Mouse (Mus musculus): ENCODE data around the gene Lce1a2. TPM values are rescaled to one million over a fixed set of nuclear protein-coding genes. Genes with fewer than 3 reads are reported as not detected.
"Not testable (repeated sequence)": the region's sequence is repeated elsewhere in the genome, so short reads cannot be mapped to it uniquely, and the experiment has no call there.

Lce1a2 gene
- not detected in 2 replicates for polyA plus RNA-seq (2015; fragmentation: Nextera tagmentation; extraction: Ambion mirVana)

DNA sequence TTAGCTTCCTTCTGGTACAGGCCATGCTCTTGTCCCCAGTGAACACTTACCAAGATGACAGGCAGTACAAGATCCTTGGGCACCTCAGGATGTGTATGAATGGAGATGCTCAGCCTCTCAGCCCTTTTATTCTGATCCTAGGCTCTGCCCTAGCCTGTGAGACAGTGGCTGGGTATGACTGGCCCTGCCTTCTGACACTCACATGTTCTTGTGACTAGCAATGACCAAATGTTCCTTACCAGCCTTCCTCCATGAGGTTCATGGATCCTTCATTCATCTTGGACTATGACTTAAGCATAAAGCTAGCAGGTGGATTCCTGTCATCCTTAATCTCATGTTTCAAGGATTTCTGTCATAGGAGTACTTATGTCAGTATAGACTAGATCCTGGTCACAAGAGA, at the start of gene Lce1a2:
Gene Lce1a2 (minus strand): TSS at position 101 of the 400 bp plus-strand sequence.
- no peaks in the 10 kb centered on the region for H3K27me3 ChIP-seq
- H3K4me2 ChIP-seq: no peak within 1 kb of the TSS
- H3K4me1 ChIP-seq (replicated peaks): no peaks in the 10 kb centered on the region
- H3K4me3 ChIP-seq: no peak within 1 kb of the TSS
- no peak within 1 kb of the TSS for H3K27ac ChIP-seq (replicated peaks)
- ATAC-seq (ENCODE audit: low FRiP score, low read depth): no peak
- H3K36me3 ChIP-seq: no peaks in the 10 kb centered on the region
- H3K9ac ChIP-seq: no peak within 1 kb of the TSS
- H3K9me3 ChIP-seq: no peaks in the 10 kb centered on the region

- H3K4me3 ChIP-seq: no peak overlapping the region
- no peaks in the 10 kb centered on the region for H3K9me3 ChIP-seq
- no peak overlapping the region for H3K4me2 ChIP-seq
- no peaks in the 10 kb centered on the region for H3K4me1 ChIP-seq (replicated peaks)
- H3K27me3 ChIP-seq: no peaks in the 10 kb centered on the region
- no peak for ATAC-seq (ENCODE audit: low FRiP score, low read depth)
- H3K9ac ChIP-seq: no peak overlapping the region
- H3K27ac ChIP-seq (replicated peaks): no peak overlapping the region
- H3K36me3 ChIP-seq: no peaks in the 10 kb centered on the region
Measured at GRCm38 (mm10) chr3:92715122-92715521, 45.0 kb upstream of the Lce1a2 start.

DNA sequence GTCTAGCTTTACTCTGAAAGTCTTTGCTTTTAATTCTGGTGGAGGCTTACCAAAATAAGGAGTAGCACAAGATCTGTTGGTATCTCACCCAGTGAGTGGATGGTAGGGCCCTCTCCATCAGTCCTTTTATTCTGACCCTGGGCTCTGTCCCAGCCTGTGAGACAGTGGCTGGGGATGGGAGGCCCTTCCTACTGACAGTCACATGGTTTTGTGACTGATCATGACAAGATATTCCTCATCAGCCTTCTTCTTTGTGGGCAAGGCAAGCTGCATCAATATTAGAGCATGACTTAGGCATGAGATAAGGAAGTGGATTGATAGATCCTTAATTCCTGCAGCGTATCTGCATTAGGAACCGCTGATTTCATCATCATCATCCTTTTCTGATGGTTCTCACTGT, 38.9 kb upstream of the Lce1a2 start, which contains the start of gene Lce1e:
Gene Lce1e (minus strand): TSS at position 101 of the 400 bp plus-strand sequence.
- Histone ChIP-seq H3K4me2 (no peak within 1 kb of the TSS), H3K4me3 (no peak within 1 kb of the TSS), H3K9ac (no peak within 1 kb of the TSS), H3K27me3 (no peaks in the 10 kb centered on the region), H3K36me3 (no peaks in the 10 kb centered on the region), H3K9me3 (no peaks in the 10 kb centered on the region), H3K4me1 (replicated peaks) (no peaks in the 10 kb centered on the region), H3K27ac (replicated peaks) (no peak within 1 kb of the TSS)
- no peak for ATAC-seq (ENCODE audit: low FRiP score, low read depth)
- WGBS: 95% methylated on average over 2 of the region's 2 CpGs

DNA sequence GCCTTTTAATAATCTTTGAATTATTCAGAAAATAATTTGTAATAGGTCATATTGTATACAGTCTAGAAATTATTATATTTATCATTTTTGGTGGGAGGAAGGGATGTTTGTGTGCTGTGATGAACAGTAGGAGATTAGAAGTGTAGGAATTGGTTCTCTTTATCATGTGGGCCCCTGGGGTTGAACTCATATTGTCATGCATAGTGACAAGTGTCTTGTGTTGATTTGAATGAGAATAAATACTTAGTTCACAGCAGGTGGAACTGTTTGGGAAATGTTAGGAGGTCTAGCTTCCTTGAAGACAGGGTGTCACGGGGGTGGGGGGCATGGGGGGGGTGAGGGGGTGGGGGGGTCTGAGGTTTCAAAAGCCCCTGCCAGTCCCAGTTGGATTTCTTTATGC, 24.5 kb upstream of the Lce1a2 start:
- WGBS: 6% methylated on average over 1 of the region's 1 CpGs
- H3K9ac ChIP-seq: no peak overlapping the region
- no peaks in the 10 kb centered on the region for H3K4me1 ChIP-seq (replicated peaks)
- H3K27ac ChIP-seq (replicated peaks): no peak overlapping the region
- no peaks in the 10 kb centered on the region for H3K27me3 ChIP-seq
- H3K4me2 ChIP-seq: no peak overlapping the region
- no peaks in the 10 kb centered on the region for H3K36me3 ChIP-seq
- H3K9me3 ChIP-seq: no peaks in the 10 kb centered on the region
- H3K4me3 ChIP-seq: no peak overlapping the region
- ATAC-seq (ENCODE audit: low FRiP score, low read depth): no peak

- no peak for ATAC-seq (ENCODE audit: low FRiP score, low read depth)
Measured at GRCm38 (mm10) chr3:92691688-92692087, 21.6 kb upstream of the Lce1a2 start.

GRCm38 (mm10) chr3:92689154-92689553, 19.0 kb upstream of the Lce1a2 start:
- H3K9ac ChIP-seq; ATAC-seq (ENCODE audit: low FRiP score, low read depth); H3K4me1 ChIP-seq (replicated peaks); H3K27me3 ChIP-seq; H3K4me3 ChIP-seq; H3K9me3 ChIP-seq; H3K36me3 ChIP-seq; H3K27ac ChIP-seq (replicated peaks); H3K4me2 ChIP-seq: not testable (repeated sequence)
- 93% methylated on average over 16 of the region's 16 CpGs for WGBS

More at GRCm38 (mm10) chr3:92691688-92692087, 21.6 kb upstream of the Lce1a2 start:
- Histone ChIP-seq H3K4me3 (no peak overlapping the region), H3K4me2 (no peak overlapping the region), H3K4me1 (replicated peaks) (no peaks in the 10 kb centered on the region), H3K27ac (replicated peaks) (no peak overlapping the region), H3K27me3 (no peaks in the 10 kb centered on the region), H3K36me3 (no peaks in the 10 kb centered on the region), H3K9ac (no peak overlapping the region), H3K9me3 (no peaks in the 10 kb centered on the region)

GRCm38 (mm10) chr3:92687110-92687509, 17.0 kb upstream of the Lce1a2 start, which contains the start of gene Lce1d:
Gene Lce1d (minus strand): TSS chr3:92687210.
- no peak for ATAC-seq (ENCODE audit: low FRiP score, low read depth)
- Histone ChIP-seq H3K9ac (no peak within 1 kb of the TSS), H3K4me2 (no peak within 1 kb of the TSS), H3K9me3 (no peaks in the 10 kb centered on the region), H3K4me1 (replicated peaks) (no peaks in the 10 kb centered on the region), H3K27ac (replicated peaks) (no peak within 1 kb of the TSS), H3K4me3 (no peak within 1 kb of the TSS), H3K27me3 (no peaks in the 10 kb centered on the region), H3K36me3 (no peaks in the 10 kb centered on the region)
- 74% methylated on average over 2 of the region's 2 CpGs for WGBS

DNA sequence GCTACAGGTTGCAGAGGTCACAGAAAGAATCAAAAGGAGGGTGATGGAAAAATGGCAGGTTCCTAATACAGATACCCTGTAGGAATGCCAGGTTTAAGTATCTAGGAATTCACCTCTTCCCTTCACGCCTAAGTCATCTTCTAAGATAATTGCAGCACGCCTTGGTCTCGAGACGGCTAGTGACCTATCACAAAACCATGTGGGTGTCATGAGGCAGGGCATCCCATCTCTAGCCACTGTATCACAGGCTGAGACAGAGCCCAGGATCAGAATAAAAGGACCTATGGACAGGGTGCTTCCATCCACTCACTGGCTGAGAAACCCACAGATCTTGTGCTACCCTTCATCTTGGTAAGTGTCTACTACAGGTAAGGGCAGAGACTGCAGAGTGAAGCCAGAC, 8.8 kb upstream of the Lce1a2 start, which contains the start of gene Lce1c:
Gene Lce1c (plus strand): TSS at position 301 of the 400 bp plus-strand sequence.
- Histone ChIP-seq H3K4me3 (no peak within 1 kb of the TSS), H3K36me3 (no peaks in the 10 kb centered on the region), H3K27ac (replicated peaks) (no peak within 1 kb of the TSS), H3K9me3 (no peaks in the 10 kb centered on the region), H3K4me1 (replicated peaks) (no peaks in the 10 kb centered on the region), H3K9ac (no peak within 1 kb of the TSS), H3K27me3 (no peaks in the 10 kb centered on the region), H3K4me2 (no peak within 1 kb of the TSS)
- 97% methylated on average over 4 of the region's 4 CpGs for WGBS
- no peak for ATAC-seq (ENCODE audit: low FRiP score, low read depth)

DNA sequence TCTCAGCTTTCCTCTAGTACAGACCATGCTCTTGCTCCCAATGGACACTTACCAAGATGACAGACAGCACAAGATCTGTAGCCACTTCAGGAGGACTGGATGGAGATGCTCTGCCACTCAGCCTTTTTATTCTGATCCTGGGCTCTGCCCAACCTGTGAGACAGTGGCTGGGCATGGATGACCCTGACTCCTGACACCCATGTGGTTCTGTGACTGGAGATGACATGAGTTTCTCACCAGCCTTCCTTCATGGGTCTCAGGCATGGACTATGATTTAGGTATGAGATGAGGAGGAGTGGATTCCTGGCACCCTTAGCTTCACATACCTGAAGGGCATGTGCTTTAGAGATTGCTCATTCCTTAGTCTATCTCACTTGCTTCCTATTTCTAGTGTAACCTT, 13.3 kb downstream of the Lce1a2 start, which contains the start of gene Lce1b:
Gene Lce1b (minus strand): TSS at position 101 of the 400 bp plus-strand sequence.
- Histone ChIP-seq H3K36me3 (no peaks in the 10 kb centered on the region), H3K4me2 (no peak within 1 kb of the TSS), H3K4me3 (no peak within 1 kb of the TSS), H3K9me3 (no peaks in the 10 kb centered on the region), H3K4me1 (replicated peaks) (no peaks in the 10 kb centered on the region), H3K27me3 (no peaks in the 10 kb centered on the region), H3K9ac (no peak within 1 kb of the TSS), H3K27ac (replicated peaks) (no peak within 1 kb of the TSS)
- no peak for ATAC-seq (ENCODE audit: low FRiP score, low read depth)

GRCm38 (mm10) chr3:92648207-92648606, 21.9 kb downstream of the Lce1a2 start, which contains the start of gene Lce1a1:
Gene Lce1a1 (minus strand): TSS chr3:92648307.
- no peak for ATAC-seq (ENCODE audit: low FRiP score, low read depth)
- WGBS: 93% methylated on average over 1 of the region's 1 CpGs

DNA sequence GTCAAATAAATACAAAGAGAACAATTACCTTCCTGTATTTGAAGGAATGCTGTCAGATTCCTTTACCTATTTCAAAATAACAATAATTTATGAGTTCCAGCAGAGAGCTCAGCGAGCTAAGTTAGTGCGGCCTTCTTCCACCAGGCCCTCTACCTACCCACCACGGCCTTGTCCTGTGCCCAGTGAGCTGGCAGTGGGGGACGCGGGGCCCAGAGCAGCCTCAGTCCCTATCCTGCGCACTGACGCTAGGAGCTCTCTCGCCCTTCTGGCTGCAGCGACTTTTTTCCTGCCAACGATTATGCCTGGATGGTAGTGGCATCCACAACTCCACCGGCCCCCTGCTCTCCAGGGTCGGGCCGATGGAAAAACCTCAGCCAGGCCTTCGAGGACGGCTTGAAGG, 30.3 kb downstream of the Lce1a2 start:
- ATAC-seq (ENCODE audit: low FRiP score, low read depth): no peak
- Histone ChIP-seq H3K4me1 (replicated peaks) (no peaks in the 10 kb centered on the region), H3K9ac (no peak overlapping the region), H3K36me3 (no peaks in the 10 kb centered on the region), H3K4me3 (no peak overlapping the region), H3K27me3 (no peaks in the 10 kb centered on the region), H3K9me3 (no peaks in the 10 kb centered on the region), H3K4me2 (no peak overlapping the region), H3K27ac (replicated peaks) (no peak overlapping the region)
- 91% methylated on average over 15 of the region's 15 CpGs for WGBS

More at GRCm38 (mm10) chr3:92648207-92648606, 21.9 kb downstream of the Lce1a2 start, which contains the start of gene Lce1a1:
- Histone ChIP-seq H3K4me2 (no peak within 1 kb of the TSS), H3K4me1 (replicated peaks) (no peaks in the 10 kb centered on the region), H3K9me3 (no peaks in the 10 kb centered on the region), H3K27ac (replicated peaks) (no peak within 1 kb of the TSS), H3K36me3 (no peaks in the 10 kb centered on the region), H3K4me3 (no peak within 1 kb of the TSS), H3K27me3 (no peaks in the 10 kb centered on the region), H3K9ac (no peak within 1 kb of the TSS)

DNA sequence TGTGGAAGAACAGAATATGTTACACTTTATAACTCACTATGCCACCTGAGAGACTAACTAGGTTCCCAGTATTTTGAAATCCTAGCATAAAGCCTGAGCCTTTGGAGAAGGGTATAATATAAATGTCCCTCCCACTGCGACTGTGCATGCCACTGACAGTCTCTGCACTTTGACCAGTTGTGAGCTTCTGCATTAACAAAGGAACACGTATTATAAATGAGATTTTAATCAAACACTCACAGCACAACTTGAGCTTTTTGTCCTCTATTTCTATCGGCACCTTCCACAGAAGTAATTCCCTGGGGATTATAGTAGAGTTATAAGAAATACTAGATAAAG, 31.5 kb downstream of the Lce1a2 start:
- H3K27ac ChIP-seq (replicated peaks): no peak overlapping the region
- WGBS: 71% methylated on average over 3 of the region's 3 CpGs
- ATAC-seq (ENCODE audit: low FRiP score, low read depth): no peak
- H3K4me3 ChIP-seq: no peak overlapping the region
- H3K4me2 ChIP-seq: no peak overlapping the region
- H3K36me3 ChIP-seq: no peaks in the 10 kb centered on the region
- no peak overlapping the region for H3K9ac ChIP-seq
- no peaks in the 10 kb centered on the region for H3K4me1 ChIP-seq (replicated peaks)
- no peaks in the 10 kb centered on the region for H3K27me3 ChIP-seq
- no peaks in the 10 kb centered on the region for H3K9me3 ChIP-seq
